Mouse (Mus musculus) small intestine, adult 2 months (tissue): Measurements from ENCODE around the gene Nova1. TPM values are rescaled to one million over a fixed set of nuclear protein-coding genes. Genes with fewer than 3 reads are reported as not detected.

Source experiments
- H3K27ac ChIP-seq: fragments of 200-500 bp; 2 replicates; pipeline ENCODE4 v1.5.1; 2012; ENCODE audit warnings: low read depth, low read length, control low read depth, inconsistent platforms; ENCODE audit not compliant: insufficient read depth
- H3K27me3 ChIP-seq: fragments of 200-500 bp; 2 replicates; pipeline ENCODE4 v1.6.1; 2012; ENCODE audit warnings: mild to moderate bottlenecking, moderate library complexity, low read length, inconsistent platforms; ENCODE audit not compliant: control insufficient read depth, insufficient read depth
- H3K36me3 ChIP-seq: fragments of 200-500 bp; 2 replicates; pipeline ENCODE4 v1.6.1; 2012; ENCODE audit warnings: mild to moderate bottlenecking, low read length, control low read depth, inconsistent platforms; ENCODE audit not compliant: control insufficient read depth, insufficient read depth
- H3K4me1 ChIP-seq: fragments of 200-500 bp; 2 replicates; pipeline ENCODE4 v1.6.1; 2012; ENCODE audit warnings: low read length, inconsistent platforms, mixed read lengths; ENCODE audit not compliant: control insufficient read depth, insufficient read depth, insufficient read length
- H3K4me3 ChIP-seq: fragments of 200-500 bp; 2 replicates; pipeline ENCODE4 v1.5.1; 2012; ENCODE audit warnings: low read depth, mild to moderate bottlenecking, control low read depth, inconsistent platforms, low read length, moderate library complexity
- CTCF ChIP-seq: fragments of 200-500 bp; IDR thresholded peaks from 2 replicates; pipeline ENCODE4 v1.5.1; 2012; ENCODE audit warnings: low read depth, mild to moderate bottlenecking, control low read depth, inconsistent platforms, low read length, moderate library complexity, mixed read lengths; ENCODE audit not compliant: insufficient replicate concordance, insufficient read length; ENCODE audit errors: extremely low read depth
- POLR2A ChIP-seq: fragments of 200-500 bp; IDR thresholded peaks from 2 replicates; pipeline ENCODE4 v1.6.1; 2012; ENCODE audit warnings: low read depth, mild to moderate bottlenecking, control low read depth, inconsistent platforms, low read length, moderate library complexity
- WGBS: fragments of 180-500 bp; shearing (Covaris S2); methylation state at CpG from one replicate; pipeline ENCODE4 v1.1.7; 2018; 5-methylcytosine and 5-hydroxymethylcytosine counted together
- polyA plus RNA-seq: library from polyadenylated mRNA; depleted of rRNA; stranded (reverse); fragments of >200 nt; gene quantifications from 2 replicates; pipeline ENCODE4 v1.2.3, GENCODE M21; 2012

Gene Nova1
- polyA plus RNA-seq, 1 experiment, result 0.16 TPM

DNA sequence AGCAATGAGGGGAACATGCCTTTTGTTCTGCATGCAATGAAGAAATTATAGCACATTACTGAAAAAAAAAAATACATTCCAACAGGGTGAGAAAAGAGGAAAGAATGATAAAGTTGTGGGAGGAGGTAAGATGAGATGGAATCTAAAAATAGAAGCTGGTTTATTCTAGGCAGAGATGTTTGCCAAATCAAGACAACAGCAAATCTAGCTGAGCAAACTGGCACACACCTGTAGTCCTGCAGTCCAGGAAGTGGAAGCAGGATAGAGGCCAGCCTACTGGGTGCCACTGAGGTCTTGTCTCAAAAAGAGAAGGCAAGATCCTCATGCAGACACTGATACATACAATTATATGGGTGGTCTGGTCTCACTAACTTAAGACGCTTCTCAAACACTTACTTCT is 17.4 kb downstream of the Nova1 start:
- Histone ChIP-seq H3K36me3 (no peaks in the 10 kb centered on the region), H3K27ac (no peak overlapping the region), H3K27me3 (no peaks in the 10 kb centered on the region), H3K4me1 (no peaks in the 10 kb centered on the region), H3K4me3 (no peak overlapping the region)
- no peak for TF ChIP-seq POLR2A
- no peak for TF ChIP-seq CTCF
- 91% methylated on average over 1 of the region's 1 CpGs for WGBS

DNA sequence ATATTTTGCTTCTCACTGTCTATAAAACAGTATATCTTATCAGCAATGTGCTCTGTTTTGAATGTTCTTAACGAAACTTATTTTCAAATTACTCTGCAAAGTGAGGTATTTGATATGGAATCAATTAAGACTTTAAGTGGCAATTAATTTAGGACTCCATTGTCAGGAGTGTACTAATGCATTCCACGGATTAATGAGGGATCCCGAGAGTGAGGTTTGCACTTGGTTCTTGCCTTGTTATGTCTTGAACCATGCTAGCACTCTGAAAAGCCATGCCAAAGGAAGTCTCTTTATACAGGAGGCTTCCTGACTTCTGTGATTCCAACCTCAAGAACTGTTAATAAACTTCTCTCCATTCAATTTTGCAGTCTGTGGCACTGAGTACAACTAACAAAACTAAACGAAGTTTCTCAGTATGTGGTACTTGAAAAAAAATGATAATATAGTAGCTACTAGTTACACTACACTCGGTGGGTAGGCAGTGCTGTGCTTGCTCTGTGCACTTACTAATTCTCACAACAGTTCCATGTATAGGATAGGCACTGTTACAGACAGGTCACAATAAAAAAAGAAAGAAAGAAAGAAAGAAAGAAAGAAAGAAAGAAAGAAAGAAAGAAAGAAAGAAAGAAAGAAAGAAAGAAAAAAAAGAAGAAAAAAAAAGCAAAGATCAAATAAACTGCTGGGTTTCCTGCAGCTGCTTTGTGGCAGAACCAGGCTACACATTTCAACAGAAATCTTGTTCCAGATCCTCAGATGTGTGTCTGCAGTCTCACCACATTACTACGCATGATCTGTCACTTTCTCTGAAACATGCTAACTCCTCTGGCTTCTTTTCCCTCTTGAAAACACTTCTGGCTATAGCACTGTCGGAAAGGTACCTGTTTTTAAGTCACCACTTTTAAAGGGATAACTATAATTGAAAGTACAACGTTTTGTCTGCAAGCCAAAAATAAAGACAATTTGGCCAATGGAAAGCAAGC is 36.1 kb downstream of the Nova1 start:
- Histone ChIP-seq H3K27ac (no peak overlapping the region), H3K36me3 (no peaks in the 10 kb centered on the region), H3K4me1 (no peaks in the 10 kb centered on the region), H3K27me3 (no peaks in the 10 kb centered on the region), H3K4me3 (no peak overlapping the region)
- no peak for TF ChIP-seq POLR2A
- TF ChIP-seq CTCF, result no peak
- WGBS, result 65% methylated on average over 8 of the region's 8 CpGs

DNA sequence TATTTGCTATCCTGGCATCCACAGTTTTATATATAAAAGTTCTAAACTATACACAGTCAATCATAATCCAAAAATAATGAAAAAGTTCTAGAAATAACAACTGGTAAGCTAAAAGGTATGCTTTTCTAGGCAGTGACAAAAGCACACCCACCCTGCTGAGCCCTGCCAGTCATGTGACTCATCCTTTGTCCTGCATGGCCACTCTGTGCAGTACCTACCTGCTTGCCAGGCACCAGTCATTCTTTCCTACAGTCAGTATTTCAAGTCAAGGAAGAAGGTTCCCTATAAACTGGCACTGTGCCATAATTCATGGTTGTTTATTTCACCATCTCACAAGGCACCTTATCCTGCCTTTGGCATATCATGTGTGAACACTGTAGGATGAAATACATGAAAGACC is 37.2 kb downstream of the Nova1 start:
- TF ChIP-seq POLR2A (no peak), CTCF (no peak)
- Histone ChIP-seq H3K36me3 (no peaks in the 10 kb centered on the region), H3K4me1 (no peaks in the 10 kb centered on the region), H3K27me3 (no peaks in the 10 kb centered on the region), H3K4me3 (no peak overlapping the region), H3K27ac (no peak overlapping the region)

DNA sequence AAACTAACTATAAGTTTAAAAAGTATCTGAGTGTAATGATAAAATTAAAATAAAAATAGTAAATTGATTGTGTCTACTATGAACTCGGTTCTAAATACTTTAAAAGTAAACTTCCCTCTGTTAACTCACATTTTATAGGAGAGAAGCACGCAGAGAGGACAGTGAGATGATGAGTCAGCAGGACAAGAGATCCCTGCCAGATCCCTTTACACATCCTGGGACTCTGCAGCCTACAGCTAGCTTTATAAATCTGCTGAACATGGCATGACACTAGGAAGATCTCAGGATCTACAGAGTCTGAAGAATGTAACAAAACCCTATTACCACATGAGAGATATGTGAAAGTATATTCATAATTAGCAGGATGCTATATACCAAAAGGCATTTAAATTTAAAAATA is 37.7 kb downstream of the Nova1 start:
- 50% methylated on average over 2 of the region's 2 CpGs for WGBS
- Histone ChIP-seq H3K36me3 (no peaks in the 10 kb centered on the region), H3K4me1 (no peaks in the 10 kb centered on the region), H3K27me3 (no peaks in the 10 kb centered on the region), H3K4me3 (no peak overlapping the region), H3K27ac (no peak overlapping the region)
- no peak for TF ChIP-seq POLR2A
- no peak for TF ChIP-seq CTCF

DNA sequence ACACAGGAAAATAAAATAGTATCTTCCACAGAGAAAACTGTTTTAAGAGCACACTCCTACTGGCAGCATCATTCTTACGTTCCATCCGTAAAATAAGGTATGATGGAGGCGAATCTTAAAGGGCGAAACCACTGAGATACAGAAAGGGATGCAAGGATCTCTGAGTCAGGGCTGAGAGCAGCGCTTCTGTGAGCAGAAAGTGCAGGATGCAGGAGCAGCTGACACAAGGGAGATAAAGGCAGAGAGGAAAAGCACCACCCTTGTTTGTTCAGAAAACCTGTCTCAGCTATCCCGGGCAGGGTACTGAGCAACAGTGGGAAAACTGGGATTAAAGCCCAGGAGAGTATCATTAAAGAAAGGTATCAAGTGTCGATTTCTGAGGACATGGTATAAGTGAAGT is 59.3 kb downstream of the Nova1 start:
- Histone ChIP-seq H3K27ac (no peak overlapping the region), H3K4me3 (no peak overlapping the region), H3K36me3 (no peaks in the 10 kb centered on the region), H3K27me3 (no peaks in the 10 kb centered on the region), H3K4me1 (no peaks in the 10 kb centered on the region)
- TF ChIP-seq POLR2A (no peak), CTCF (no peak)
- 70% methylated on average over 7 of the region's 7 CpGs for WGBS

DNA sequence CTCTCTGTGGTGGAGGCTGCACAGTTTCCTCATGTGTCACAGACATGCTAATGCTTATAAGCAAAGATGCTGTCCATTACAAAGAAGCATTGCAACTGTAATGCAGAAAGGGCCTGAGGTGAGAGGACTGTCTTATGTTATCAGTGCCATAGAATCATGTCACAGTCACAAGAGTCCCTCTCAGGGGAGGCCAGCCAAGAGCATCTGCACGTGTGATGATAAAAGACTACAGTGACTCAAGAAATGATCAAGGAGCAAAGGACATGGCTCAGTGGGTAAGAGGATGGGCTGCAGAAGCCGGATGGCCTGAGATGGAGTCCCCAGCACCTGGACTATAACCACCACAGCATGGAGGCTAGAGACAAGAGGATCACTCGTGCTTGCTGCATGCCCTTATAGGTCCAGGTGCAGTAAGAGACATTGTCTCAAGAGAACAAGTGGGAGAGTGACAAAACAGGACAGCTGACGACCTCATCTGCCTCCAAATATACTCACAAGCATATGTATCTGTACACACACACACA is 64.3 kb downstream of the Nova1 start:
- TF ChIP-seq CTCF (no peak), POLR2A (no peak)
- no peaks in the 10 kb centered on the region for H3K4me1 ChIP-seq
- no peaks in the 10 kb centered on the region for H3K27me3 ChIP-seq
- H3K4me3 ChIP-seq, result no peak overlapping the region
- no peak overlapping the region for H3K27ac ChIP-seq
- H3K36me3 ChIP-seq, result no peaks in the 10 kb centered on the region
- WGBS, result 60% methylated on average over 4 of the region's 4 CpGs

DNA sequence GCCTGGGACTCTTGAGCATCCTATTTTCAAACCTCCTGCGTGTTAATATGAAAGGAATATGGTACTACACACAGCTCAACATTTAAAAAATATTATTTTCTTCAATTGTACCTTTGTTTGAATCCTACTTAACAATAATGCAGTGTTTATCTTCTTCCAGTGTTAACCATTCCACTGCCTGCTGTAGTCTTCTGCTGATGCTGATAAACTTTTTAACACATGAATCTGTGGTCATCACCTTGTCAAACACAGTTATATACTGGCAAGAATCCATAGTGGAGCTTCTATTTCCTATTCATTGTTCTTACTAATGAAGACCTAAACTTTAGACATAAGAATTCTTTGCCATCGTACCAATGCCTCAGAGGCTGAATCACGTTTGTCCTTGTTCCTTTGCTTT is 65.6 kb downstream of the Nova1 start:
- Histone ChIP-seq H3K27me3 (no peaks in the 10 kb centered on the region), H3K4me1 (no peaks in the 10 kb centered on the region), H3K27ac (no peak overlapping the region), H3K36me3 (no peaks in the 10 kb centered on the region), H3K4me3 (no peak overlapping the region)
- TF ChIP-seq CTCF (no peak), POLR2A (no peak)
- 67% methylated on average over 3 of the region's 3 CpGs for WGBS
